In the genomic region with DNA sequence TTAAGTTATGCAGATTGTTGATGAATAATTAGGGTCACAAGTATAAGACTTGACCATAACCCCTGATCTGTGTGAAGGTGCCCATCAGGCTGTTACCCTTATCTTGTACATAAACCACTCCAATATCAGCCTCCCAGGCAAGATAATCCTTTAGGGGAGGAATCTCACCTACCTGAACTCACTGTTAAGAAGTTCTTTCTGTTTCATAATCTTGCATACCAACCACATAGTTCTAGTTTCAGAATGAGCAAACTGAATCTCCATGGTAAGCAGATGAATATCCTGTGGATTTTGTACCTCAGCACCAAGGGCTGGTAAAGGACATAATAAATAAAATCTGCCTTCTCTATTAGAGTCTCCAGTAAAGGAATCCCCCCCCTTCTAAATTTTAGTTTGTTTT, we compare ENCODE assay signal across 12 mouse cellular contexts. TPM values are rescaled to one million over a fixed set of nuclear protein-coding genes. Genes with fewer than 3 reads are reported as not detected.
DNase-seq lines count a peak whose midpoint lies in the region; ATAC-seq lines count a peak whose summit lies in the region.
"Had no signal": no experiment of that assay in that cellular context is flagged by ENCODE, and none has a peak within 500 bp of the region (broad histone marks: within the 10 kb centered on the region; RNA-seq: fewer than 3 reads in every experiment).

No protein-coding gene starts in this region.

- DNase-seq in CD4-positive helper T cell, adult 2 months (ENCODE audit: low read depth, low spot score): peak; percentile 47
- no peak for DNase-seq in kidney, adult 11 months
- DNase-seq in retina, postnatal 1 day: no peak
- no peak for DNase-seq in lung, adult 18-20 months
- DNase-seq: adrenal gland, postnatal 10 days; cerebellum, adult 11 months; cerebellum, adult 8-10 months; cerebellum, postnatal 14 days; gastrocnemius, postnatal 36 days had no signal

- ATAC-seq in CD4-positive, CD25-positive, alpha-beta regulatory T cell, adult 4 months: peak; percentile 89
- peak; percentile 67 for ATAC-seq in granulocyte monocyte progenitor cell, adult 5-6 weeks (replicated peaks; ENCODE audit: poor library complexity, severe bottlenecking)
- peak; percentile 61 for ATAC-seq in megakaryocyte progenitor cell, adult 5-6 weeks (replicated peaks; ENCODE audit: poor library complexity)

RNA-seq across cellular contexts. Expression of a gene that starts 7.0 kb away (rescaled TPM):
- 100 to 1,000 TPM; 240 to 300 TPM for polyA plus RNA-seq in CD4-positive, CD25-positive, alpha-beta regulatory T cell, adult 4 months (2017; shearing (Covaris generic))
- 143 and 158 TPM in 2 replicates for total RNA-seq in granulocyte monocyte progenitor cell, adult 5-6 weeks (2014; fragmentation: Nextera tagmentation)
- total RNA-seq in granulocyte monocyte progenitor cell, adult 5-6 weeks (2017): 130 and 142 TPM in 2 replicates
- 225 and 237 TPM in 2 replicates for total RNA-seq in megakaryocyte progenitor cell, adult 5-6 weeks (2015)
- total RNA-seq in megakaryocyte progenitor cell, adult 5-6 weeks (2017): 116 and 123 TPM in 2 replicates
